Mouse (Mus musculus) c-Kit-positive CD71-positive TER-119-positive erythroid progenitor cells, embryonic 14.5 days (primary cell): ENCODE results near the gene Aldh8a1.

Experiments used
- DNase-seq: peaks from one replicate; pipeline ENCODE4 v3.0.0-alpha.2; 2013; ENCODE audit warnings: low spot score

Aldh8a1 gene

GRCm38 (mm10) chr10:21419188-21419587 lies 42.1 kb downstream of the Aldh8a1 start:
- no peak for DNase-seq

DNA sequence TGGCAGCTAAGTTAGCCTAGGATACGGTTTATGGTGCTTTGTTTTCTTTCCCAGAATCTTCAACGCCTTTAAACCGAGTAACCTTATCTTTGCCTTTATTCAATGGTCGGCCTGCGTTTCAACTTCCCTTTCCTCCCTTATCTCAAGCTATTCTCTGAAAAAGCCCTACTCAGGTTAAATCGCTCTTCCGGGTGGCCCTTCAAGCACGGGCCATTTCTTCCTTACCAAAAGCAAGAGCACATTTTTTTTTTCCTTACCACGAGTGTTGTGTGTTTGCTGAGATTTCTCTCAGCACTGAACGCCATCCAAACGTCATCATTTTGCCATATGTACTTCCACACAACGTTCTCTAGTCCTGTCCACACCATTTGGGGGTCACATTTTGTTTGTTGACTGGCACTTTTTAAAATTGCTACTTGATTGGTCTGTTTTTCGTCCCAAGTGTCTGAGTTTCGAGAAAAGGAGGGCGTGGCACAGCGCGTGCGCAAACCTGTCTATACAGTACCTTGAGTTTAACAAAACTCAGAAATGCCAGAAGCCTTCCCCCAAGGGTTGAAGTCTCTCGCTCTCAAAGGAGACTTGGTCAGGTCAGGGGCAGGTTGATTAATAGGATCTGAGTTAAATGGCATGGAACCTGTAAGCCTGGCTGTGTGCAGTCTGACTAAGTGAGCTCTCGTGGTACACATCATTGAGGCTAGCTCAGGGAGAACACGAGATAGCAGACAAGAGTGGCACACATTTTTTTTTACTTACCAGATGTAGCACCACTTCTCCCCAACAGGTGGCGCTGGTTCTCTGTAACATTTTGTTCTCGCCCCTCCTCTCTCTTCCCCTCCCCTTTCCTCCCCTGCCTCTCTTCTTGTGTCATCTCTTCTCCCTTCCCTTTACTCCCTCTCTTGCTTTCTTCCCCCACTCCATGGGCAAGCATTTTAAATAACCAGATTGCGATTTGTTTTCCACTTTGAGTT lies 43.6 kb downstream of the Aldh8a1 start:
- peak; percentile 28 for DNase-seq

- no peak for DNase-seq
These were observed 49.4 kb downstream of the Aldh8a1 start for GRCm38 (mm10) chr10:21426515-21426914.

GRCm38 (mm10) chr10:21427996-21428395 lies 50.9 kb downstream of the Aldh8a1 start:
- DNase-seq, result no peak

DNA sequence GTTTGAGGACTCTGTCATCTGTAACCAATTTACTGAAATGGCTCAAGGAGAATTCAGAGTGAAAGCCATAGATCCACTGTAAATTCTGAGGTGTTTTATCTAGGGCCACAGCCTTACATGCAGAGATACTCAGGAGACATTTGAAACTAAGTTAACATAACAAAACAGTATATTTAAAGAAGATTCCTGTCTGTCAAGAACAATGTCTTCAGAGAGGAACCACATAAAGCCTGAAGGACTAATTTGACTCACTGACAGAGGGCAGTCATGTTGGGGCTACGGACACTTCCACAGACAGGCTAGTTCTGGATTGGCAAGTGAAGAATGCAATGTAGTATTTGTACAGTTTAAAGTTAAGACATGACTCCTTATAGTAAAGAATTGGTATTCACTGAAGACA lies 62.2 kb downstream of the Aldh8a1 start:
- no peak for DNase-seq

DNA sequence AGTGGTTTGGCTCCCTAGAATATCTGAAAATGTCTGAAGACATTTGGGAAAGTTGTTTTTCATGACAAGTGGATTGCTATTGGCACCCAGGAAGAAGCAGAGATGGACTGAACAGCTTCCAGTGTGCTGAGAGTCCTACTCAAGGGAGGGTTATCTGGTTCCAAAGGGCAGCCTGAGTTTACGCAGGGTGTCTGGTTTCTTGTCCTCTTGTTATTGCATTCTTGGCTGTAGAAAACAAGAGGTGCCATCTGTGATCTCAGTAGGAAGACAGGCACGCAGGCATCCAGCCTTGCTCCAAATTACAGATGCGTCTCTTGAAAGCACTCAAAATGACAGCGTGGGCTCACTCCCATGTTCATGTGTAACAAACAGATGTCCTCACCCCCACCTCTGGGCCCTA lies 63.9 kb downstream of the Aldh8a1 start:
- no peak for DNase-seq

DNA sequence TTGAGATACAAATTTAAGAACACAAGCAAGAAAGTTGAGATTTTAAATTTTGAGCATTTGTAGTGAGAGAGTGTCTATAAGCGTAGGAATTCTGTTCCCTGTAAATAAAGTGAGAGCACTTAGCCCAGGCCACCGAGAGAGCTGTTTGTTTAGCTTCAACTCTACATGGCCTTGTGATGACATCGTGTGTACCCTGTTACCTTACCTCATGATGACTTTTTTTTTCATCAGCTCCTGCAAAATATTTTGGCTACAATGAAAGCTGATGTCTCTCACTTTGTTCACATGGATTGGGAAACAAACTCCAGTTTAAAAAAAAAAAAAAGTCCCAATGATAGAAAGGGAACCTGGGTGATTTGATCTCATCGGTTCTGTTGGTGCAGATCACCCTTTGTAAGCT lies 64.6 kb downstream of the Aldh8a1 start:
- no peak for DNase-seq

DNA sequence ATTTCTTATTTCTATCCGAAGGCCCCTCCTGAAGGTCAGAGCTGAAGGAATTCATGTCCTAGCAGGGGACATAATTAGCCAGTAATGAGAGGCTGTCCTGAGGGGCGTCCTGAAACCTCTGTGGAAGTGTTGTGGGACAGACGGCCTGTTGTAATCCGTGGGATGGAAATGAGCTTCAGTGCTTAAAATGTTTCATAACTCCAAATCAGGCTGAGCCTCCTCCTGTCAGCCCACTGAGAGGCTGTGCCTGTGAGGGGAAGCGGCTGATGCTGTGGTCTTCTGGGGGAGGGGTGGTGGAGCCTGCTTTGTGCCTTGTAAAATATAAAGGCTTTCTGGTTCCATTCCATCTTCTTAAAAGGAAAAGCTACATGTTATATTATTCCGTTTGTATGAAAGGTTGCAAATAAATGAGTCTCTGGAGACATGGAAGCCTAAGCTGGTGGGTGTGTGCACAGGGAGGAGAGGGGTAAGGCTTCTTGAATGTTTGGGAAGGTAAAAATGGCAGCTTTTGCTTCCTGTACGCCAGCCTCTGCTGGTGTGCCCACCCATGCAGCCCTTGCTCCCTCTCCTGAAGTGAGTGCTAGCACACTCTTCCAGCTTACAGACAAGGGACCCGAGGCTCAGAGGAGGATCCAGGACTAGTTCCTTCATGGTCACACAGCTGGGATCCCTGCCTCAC lies 66.7 kb downstream of the Aldh8a1 start:
- DNase-seq, result no peak

GRCm38 (mm10) chr10:21444410-21444809 lies 67.3 kb downstream of the Aldh8a1 start:
- DNase-seq, result no peak
